Mouse (Mus musculus) MEL-GATA-1-ER (cell line): ENCODE data around the gene Lrtm1.

Experiments
- DNase-seq: peaks from one replicate; pipeline ENCODE4 v3.0.0-alpha.2; 2012; ENCODE audit warnings: low read depth; ENCODE audit errors: extremely low read depth

Gene Lrtm1

GRCm38 (mm10) chr14:29017883-29018282, at the start of gene Lrtm1:
Gene Lrtm1, plus strand, starts transcription at chr14:29018208.
- DNase-seq = no peak

GRCm38 (mm10) chr14:28969247-28969646, 48.8 kb upstream of the Lrtm1 start:
- DNase-seq = no peak

- no peak for DNase-seq
Measured at GRCm38 (mm10) chr14:28972620-28973019, 45.4 kb upstream of the Lrtm1 start.

- no peak for DNase-seq
Measured at GRCm38 (mm10) chr14:28979230-28979629, 38.8 kb upstream of the Lrtm1 start.

GRCm38 (mm10) chr14:28980482-28980881, 37.5 kb upstream of the Lrtm1 start:
- no peak for DNase-seq

- DNase-seq = no peak
Measured at GRCm38 (mm10) chr14:28984276-28984675, 33.7 kb upstream of the Lrtm1 start.

GRCm38 (mm10) chr14:28988211-28988900, 29.7 kb upstream of the Lrtm1 start:
- DNase-seq = no peak

GRCm38 (mm10) chr14:28996569-28996968, 21.4 kb upstream of the Lrtm1 start:
- no peak for DNase-seq

- no peak for DNase-seq
Measured at GRCm38 (mm10) chr14:29005228-29005840, 12.7 kb upstream of the Lrtm1 start.

- DNase-seq = no peak
Measured at GRCm38 (mm10) chr14:29009644-29010043, 8.4 kb upstream of the Lrtm1 start.

GRCm38 (mm10) chr14:29013161-29013560, 4.8 kb upstream of the Lrtm1 start:
- DNase-seq = no peak

- DNase-seq = no peak
Measured at GRCm38 (mm10) chr14:29014680-29015079, 3.3 kb upstream of the Lrtm1 start.

- no peak for DNase-seq
Measured at GRCm38 (mm10) chr14:29015896-29016295, 2.1 kb upstream of the Lrtm1 start.

GRCm38 (mm10) chr14:29018316-29019000, 450 bp downstream of the Lrtm1 start:
- DNase-seq = no peak

- DNase-seq = no peak
Measured at GRCm38 (mm10) chr14:29021295-29021694, 3.3 kb downstream of the Lrtm1 start.

GRCm38 (mm10) chr14:29023246-29023645, 5.2 kb downstream of the Lrtm1 start:
- DNase-seq = no peak

GRCm38 (mm10) chr14:29025335-29025734, 7.3 kb downstream of the Lrtm1 start:
- DNase-seq = no peak

GRCm38 (mm10) chr14:29027276-29027675, 9.3 kb downstream of the Lrtm1 start:
- no peak for DNase-seq

- DNase-seq = no peak
Measured at GRCm38 (mm10) chr14:29028391-29029106, 10.5 kb downstream of the Lrtm1 start.

GRCm38 (mm10) chr14:29029107-29029469, 11.1 kb downstream of the Lrtm1 start:
- no peak for DNase-seq

GRCm38 (mm10) chr14:29029896-29030420, 11.9 kb downstream of the Lrtm1 start:
- DNase-seq = no peak

GRCm38 (mm10) chr14:29030519-29030918, 12.5 kb downstream of the Lrtm1 start:
- DNase-seq = no peak
